Mouse (Mus musculus) liver, postnatal 0 days (tissue): ENCODE results near the gene Xpo6. TPM values are rescaled to one million over a fixed set of nuclear protein-coding genes. Genes with fewer than 3 reads are reported as not detected.

ENCODE experiments used
- ATAC-seq: fragments of 200-750 bp; cut with Nextera tagmentation; 2 replicates; pipeline ENCODE4 v1.8.0; 2017; ENCODE audit warnings: mild to moderate bottlenecking, moderate library complexity
- DNase-seq: peaks from one replicate; pipeline ENCODE4 v3.0.0-alpha.2; 2016
- H3K27ac ChIP-seq: fragments of 300-500 bp; sonication (generic); 2 replicates; pipeline ENCODE4 v1.5.1; 2014; ENCODE audit warnings: antibody characterized with exemption, moderate library complexity, mild to moderate bottlenecking, low read depth
- H3K27me3 ChIP-seq: fragments of 300-500 bp; sonication (generic); 2 replicates; pipeline ENCODE4 v1.6.1; 2014; ENCODE audit warnings: low read length, control low read depth, mixed read lengths; ENCODE audit not compliant: insufficient read depth
- H3K36me3 ChIP-seq: fragments of 300-500 bp; sonication (generic); replicated peaks from 2 replicates; pipeline ENCODE4 v1.6.1; 2014; ENCODE audit warnings: mild to moderate bottlenecking, control low read depth, low read length, moderate library complexity, mixed read lengths; ENCODE audit not compliant: insufficient read depth
- H3K4me1 ChIP-seq: fragments of 300-500 bp; sonication (generic); 2 replicates; pipeline ENCODE4 v1.6.1; 2014; ENCODE audit warnings: antibody characterized with exemption, mild to moderate bottlenecking, control low read depth; ENCODE audit not compliant: insufficient read depth
- H3K4me2 ChIP-seq: fragments of 300-500 bp; sonication (generic); 2 replicates; pipeline ENCODE4 v1.6.1; 2014; ENCODE audit warnings: low read depth, mild to moderate bottlenecking, low read length, moderate library complexity, mixed read lengths
- H3K4me3 ChIP-seq: fragments of 300-500 bp; sonication (generic); 2 replicates; pipeline ENCODE4 v1.5.1; 2014; ENCODE audit warnings: low read depth, low read length
- H3K9ac ChIP-seq: fragments of 300-500 bp; sonication (generic); replicated peaks from 2 replicates; pipeline ENCODE4 v1.6.1; 2014; ENCODE audit warnings: mild to moderate bottlenecking, moderate library complexity
- H3K9me3 ChIP-seq: fragments of 300-500 bp; sonication (generic); 2 replicates; pipeline ENCODE4 v1.6.1; 2016; ENCODE audit warnings: mild to moderate bottlenecking, control low read depth, low read length, mixed read lengths
- CTCF ChIP-seq: sonication (generic); IDR thresholded peaks from 2 replicates; pipeline ENCODE4 v1.5.1; 2016; ENCODE audit warnings: antibody characterized with exemption, low read depth
- EP300 ChIP-seq: IDR thresholded peaks from 2 replicates; pipeline ENCODE4 v1.6.1; 2016; ENCODE audit warnings: antibody characterized with exemption, low read depth, mild to moderate bottlenecking
- WGBS: fragments of 180-500 bp; shearing (Covaris S2); extraction: QIAGEN DNeasy Blood & Tissue Kit; methylation state at CpG from one replicate; pipeline ENCODE4 v1.1.7; 2014; ENCODE audit not compliant: insufficient replicate concordance; 5-methylcytosine and 5-hydroxymethylcytosine counted together
- polyA plus RNA-seq: library from polyadenylated mRNA; unstranded; fragments of >200 nt; fragmentation: Nextera tagmentation; extraction: Ambion mirVana; gene quantifications from 2 replicates; pipeline ENCODE4 v1.2.1, GENCODE M21; 2015

Xpo6 gene
- polyA plus RNA-seq, 1 experiment from 2014 or later, result 12.7 TPM

GRCm38 (mm10) chr7:126058918-126059317, 141.4 kb downstream of the Xpo6 start:
- 0 out of 2 replicates have a peak, but pooled peaks cover 5% of the 10 kb centered on the region for H3K27me3 ChIP-seq
- H3K9ac ChIP-seq, result no peak overlapping the region
- H3K36me3 ChIP-seq, result no peaks in the 10 kb centered on the region
- no peaks in the 10 kb centered on the region for H3K9me3 ChIP-seq
- no peak overlapping the region for H3K4me3 ChIP-seq
- no peak overlapping the region for H3K4me2 ChIP-seq
- no peaks in the 10 kb centered on the region for H3K4me1 ChIP-seq
- ATAC-seq (no peak), DNase-seq (no peak)
- 78% methylated on average over 7 of the region's 7 CpGs for WGBS
- TF ChIP-seq CTCF, result no peak
- no peak for TF ChIP-seq EP300
- no peak overlapping the region for H3K27ac ChIP-seq

- Histone ChIP-seq H3K27ac (no peak overlapping the region), H3K27me3 (0 out of 2 replicates have a peak, but pooled peaks cover 5% of the 10 kb centered on the region), H3K36me3 (no peaks in the 10 kb centered on the region), H3K9ac (no peak overlapping the region), H3K4me3 (no peak overlapping the region), H3K4me2 (no peak overlapping the region), H3K9me3 (no peaks in the 10 kb centered on the region), H3K4me1 (no peaks in the 10 kb centered on the region)
- ATAC-seq (no peak), DNase-seq (no peak)
- TF ChIP-seq CTCF, result no peak
- no peak for TF ChIP-seq EP300
- 47% methylated on average over 10 of the region's 10 CpGs for WGBS
Measured at GRCm38 (mm10) chr7:126057332-126057914, 142.9 kb downstream of the Xpo6 start.

- ATAC-seq (no peak), DNase-seq (no peak)
- no peaks in the 10 kb centered on the region for H3K9me3 ChIP-seq
- peaks cover 5% of the 10 kb centered on the region; the same call in 1 of the 2 replicates for H3K27me3 ChIP-seq
- WGBS, result 55% methylated on average over 6 of the region's 6 CpGs
- H3K9ac ChIP-seq, result no peak overlapping the region
- H3K36me3 ChIP-seq, result no peaks in the 10 kb centered on the region
- TF ChIP-seq EP300 (no peak), CTCF (no peak)
- H3K4me1 ChIP-seq, result no peaks in the 10 kb centered on the region
- H3K27ac ChIP-seq, result no peak overlapping the region
- H3K4me2 ChIP-seq, result no peak overlapping the region
- H3K4me3 ChIP-seq, result no peak overlapping the region
Measured at GRCm38 (mm10) chr7:126054574-126054973, 145.7 kb downstream of the Xpo6 start.

GRCm38 (mm10) chr7:126053618-126054017, 146.7 kb downstream of the Xpo6 start:
- no peak overlapping the region for H3K27ac ChIP-seq
- H3K27me3 ChIP-seq, result no peaks in the 10 kb centered on the region; the same call in 1 of the 2 replicates
- no peaks in the 10 kb centered on the region for H3K4me1 ChIP-seq
- H3K36me3 ChIP-seq, result no peaks in the 10 kb centered on the region
- 74% methylated on average over 7 of the region's 7 CpGs for WGBS
- H3K4me2 ChIP-seq, result no peak overlapping the region
- H3K9me3 ChIP-seq, result no peaks in the 10 kb centered on the region
- DNase-seq, result no peak
- no peak for ATAC-seq
- no peak overlapping the region for H3K9ac ChIP-seq
- H3K4me3 ChIP-seq, result no peak overlapping the region
- TF ChIP-seq CTCF (no peak), EP300 (no peak)

- Histone ChIP-seq H3K27me3 (no peaks in the 10 kb centered on the region; the same call in 1 of the 2 replicates), H3K9me3 (no peaks in the 10 kb centered on the region), H3K9ac (no peak overlapping the region), H3K36me3 (no peaks in the 10 kb centered on the region), H3K4me1 (no peaks in the 10 kb centered on the region), H3K27ac (no peak overlapping the region), H3K4me2 (no peak overlapping the region), H3K4me3 (no peak overlapping the region)
- WGBS, result 55% methylated on average over 6 of the region's 6 CpGs
- TF ChIP-seq EP300, result no peak
- TF ChIP-seq CTCF, result no peak
- DNase-seq (no peak), ATAC-seq (no peak)
Measured at GRCm38 (mm10) chr7:126051910-126052309, 148.4 kb downstream of the Xpo6 start.

Other genes starting within 250 kb of the Xpo6 start
- 0.04 and 0.08 TPM in 2 replicates for gene Gsg1l, start 118.1 kb downstream of the Xpo6 start, polyA plus RNA-seq
- gene Sbk1, start 72.1 kb upstream of the Xpo6 start, polyA plus RNA-seq, result 5.2 and 6.5 TPM in 2 replicates
- gene Lat, start 169.1 kb upstream of the Xpo6 start, polyA plus RNA-seq, result 8.7 and 9.2 TPM in 2 replicates
- gene Spns1, start 176.9 kb upstream of the Xpo6 start, polyA plus RNA-seq, result 17.2 and 18.6 TPM in 2 replicates
- 1.4 and 1.5 TPM in 2 replicates for gene Nfatc2ip, start 196.2 kb upstream of the Xpo6 start, polyA plus RNA-seq
- gene Cd19, start 214.4 kb upstream of the Xpo6 start, polyA plus RNA-seq, result 8.7 and 9.1 TPM in 2 replicates
- gene Rabep2, start 228.3 kb upstream of the Xpo6 start, polyA plus RNA-seq, result 7.1 and 7.2 TPM in 2 replicates